Mouse (Mus musculus) T-helper 2 cell (primary cell): ENCODE results near the gene Atxn1.

ENCODE experiments used
- in situ Hi-C: fragments of 300-600 bp; cut with MboI, MseI; formaldehyde crosslinking; loops from one replicate; pipeline ENCODE4 v1.15.1; 2025; ENCODE audit warnings: high pct_unique_total_duplicates

The Atxn1 gene

DNA sequence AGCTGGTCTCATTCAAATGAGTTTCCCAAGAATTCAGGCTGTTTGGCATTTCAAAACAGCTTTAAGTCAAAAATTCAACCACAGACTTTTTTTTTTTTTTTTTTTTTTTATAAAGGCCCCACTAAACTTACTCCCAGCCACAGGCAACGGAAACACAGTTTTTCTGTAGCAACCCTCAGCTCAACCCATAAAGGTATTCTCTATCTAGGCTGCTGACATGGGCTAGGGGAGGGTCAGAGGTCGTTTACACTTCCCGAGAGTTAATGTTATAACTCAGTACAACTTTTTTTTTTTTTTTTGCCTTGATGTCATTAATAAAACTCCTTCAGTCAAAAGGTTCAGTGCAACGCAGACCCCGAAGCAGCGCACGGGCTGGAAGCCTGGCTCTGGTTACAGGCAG is 93.3 kb downstream of the Atxn1 start:
- in situ Hi-C loops: loop anchor here (10.0 kb wide), 1 partner anchor 53 kb away; no protein-coding TSS in a partner anchor

DNA sequence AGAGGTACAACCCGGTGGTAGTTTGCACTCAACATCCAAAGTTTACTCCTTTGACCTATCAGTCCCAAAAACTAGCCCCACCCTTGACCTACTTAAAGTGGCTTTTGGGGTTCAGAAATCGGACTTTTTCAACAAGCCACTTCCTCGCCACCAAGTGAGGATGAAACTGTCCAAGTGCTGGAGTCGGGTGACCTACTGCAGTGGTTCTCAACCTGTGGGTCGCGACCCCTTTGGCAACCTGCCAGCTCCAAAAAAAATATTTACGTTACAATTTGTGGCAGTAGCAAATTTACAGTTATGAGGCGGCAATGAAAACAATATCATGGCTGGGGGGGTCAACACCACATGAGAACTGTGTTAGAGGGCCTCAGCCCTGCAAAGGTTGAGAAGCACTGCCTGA is 95.9 kb downstream of the Atxn1 start:
- in situ Hi-C loops: no loop called here

- in situ Hi-C loops: no loop called here
Observed at GRCm38 (mm10) chr13:45867273-45867672, 97.5 kb downstream of the Atxn1 start.

GRCm38 (mm10) chr13:45866615-45867245 is 98.1 kb downstream of the Atxn1 start:
- in situ Hi-C loops: no loop called here

DNA sequence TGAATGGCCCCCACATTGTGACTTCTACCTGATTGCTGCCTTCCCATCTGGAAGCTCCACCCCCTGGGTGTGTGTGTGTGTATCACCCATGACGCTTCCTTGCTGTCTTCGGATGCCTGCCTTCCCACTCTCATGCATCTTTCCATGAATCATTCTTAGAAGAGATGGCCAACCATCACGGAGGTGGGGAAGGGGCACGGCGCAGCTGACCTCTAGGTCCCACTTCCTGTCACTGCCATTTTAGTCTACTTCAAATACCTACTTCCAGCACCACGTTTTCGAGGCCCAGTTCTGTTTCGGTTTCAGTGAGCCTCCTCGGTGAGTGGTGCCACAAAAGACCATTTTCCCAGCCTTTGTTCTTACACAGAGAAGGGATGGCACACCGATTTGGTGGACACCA is 99.2 kb downstream of the Atxn1 start:
- in situ Hi-C loops: no loop called here

- in situ Hi-C loops: no loop called here
Observed at GRCm38 (mm10) chr13:45863779-45864178, 101.0 kb downstream of the Atxn1 start.

DNA sequence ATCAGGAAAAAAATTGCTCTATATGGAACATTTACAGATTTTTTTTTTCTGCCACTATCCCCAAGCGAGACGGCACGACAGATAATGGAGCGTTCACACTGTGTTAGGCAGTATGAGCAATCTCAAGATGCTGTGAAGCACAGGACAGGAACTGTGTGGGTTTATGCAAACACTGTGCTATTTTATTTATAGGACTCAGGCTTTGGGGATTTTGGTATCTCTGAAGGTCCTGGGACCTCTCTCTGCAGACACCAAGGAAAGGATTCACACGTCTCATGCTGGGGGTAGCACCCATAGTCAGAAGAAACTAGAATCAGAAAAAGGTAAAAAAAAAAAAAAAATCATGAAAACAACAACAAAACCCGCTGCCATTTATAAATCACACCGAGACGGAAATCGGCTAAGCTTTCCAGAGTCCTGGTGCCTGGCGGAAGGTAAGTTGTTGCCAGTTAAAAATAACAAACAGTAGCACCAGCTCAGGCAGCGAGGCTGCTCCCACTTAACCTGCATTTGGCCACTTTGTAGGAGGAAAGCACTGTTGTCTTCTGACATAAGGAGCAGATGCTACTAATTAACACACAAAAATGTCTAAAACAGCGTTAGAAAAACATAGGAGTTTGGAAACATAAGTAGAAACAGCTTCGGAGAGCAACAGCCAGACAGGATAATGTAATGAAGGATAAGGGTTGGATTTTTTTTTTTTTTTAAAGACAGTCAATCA is 102.8 kb downstream of the Atxn1 start:
- in situ Hi-C loops: no loop called here

GRCm38 (mm10) chr13:45861098-45861580 is 103.7 kb downstream of the Atxn1 start:
- in situ Hi-C loops: no loop called here

GRCm38 (mm10) chr13:45859081-45859709 is 105.6 kb downstream of the Atxn1 start:
- in situ Hi-C loops: no loop called here

DNA sequence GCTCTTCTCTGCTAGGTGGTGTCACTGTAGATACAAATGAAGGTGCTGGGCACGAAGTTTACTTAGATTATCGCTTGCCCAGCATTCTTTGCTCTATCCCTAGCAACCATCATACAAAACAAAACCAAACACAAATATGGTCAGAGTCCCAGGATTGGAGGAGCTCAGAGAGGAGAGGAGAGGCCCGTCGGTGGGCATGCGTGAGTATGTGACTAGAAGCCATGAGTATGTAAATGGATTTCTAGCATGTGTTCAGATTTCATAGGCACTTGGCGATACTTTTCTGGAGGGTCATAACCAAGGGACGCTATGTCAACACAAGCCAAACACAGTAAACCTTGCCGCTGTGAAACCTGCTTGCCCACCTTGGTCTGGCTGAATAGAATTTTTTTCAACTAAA is 107.4 kb downstream of the Atxn1 start:
- in situ Hi-C loops: no loop called here

DNA sequence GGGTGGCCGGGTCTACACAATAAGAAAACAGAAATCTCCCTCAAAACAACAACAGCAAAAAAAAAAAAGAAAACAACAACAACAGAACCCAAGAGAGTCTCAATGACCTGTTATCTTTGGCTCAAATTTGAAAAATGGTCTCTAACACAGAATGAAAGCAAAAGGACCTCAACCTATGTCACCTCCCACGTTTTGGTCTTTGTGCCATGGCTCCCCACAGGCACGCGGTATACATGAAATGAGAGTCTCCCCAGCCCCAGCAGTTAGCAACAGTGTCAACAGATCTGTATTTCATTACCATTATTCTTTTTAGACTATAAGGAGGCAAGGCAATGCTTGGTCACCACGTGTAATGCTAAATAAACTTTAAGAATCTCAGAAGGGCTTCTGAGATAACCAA is 110.3 kb downstream of the Atxn1 start:
- in situ Hi-C loops: no loop called here

DNA sequence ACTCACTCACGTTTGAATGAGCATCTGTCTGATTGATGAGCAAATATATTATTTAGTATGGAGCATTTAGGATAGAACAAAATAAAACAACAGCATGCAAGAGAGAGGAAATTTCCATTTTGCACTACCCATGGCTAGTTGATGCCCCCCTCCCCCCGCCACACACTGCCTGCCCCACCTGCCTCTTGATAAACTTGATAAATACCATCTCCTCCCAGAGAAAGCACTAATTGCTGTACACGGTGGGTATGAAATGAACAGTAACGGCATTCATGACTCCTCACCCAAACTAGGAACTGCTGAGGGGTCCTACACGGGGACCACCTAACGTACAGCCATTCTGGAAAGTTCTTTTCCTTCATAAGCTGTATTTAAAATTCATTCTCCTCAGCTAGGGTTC is 111.1 kb downstream of the Atxn1 start:
- in situ Hi-C loops: no loop called here

GRCm38 (mm10) chr13:45852288-45852687 is 112.5 kb downstream of the Atxn1 start:
- in situ Hi-C loops: no loop called here

DNA sequence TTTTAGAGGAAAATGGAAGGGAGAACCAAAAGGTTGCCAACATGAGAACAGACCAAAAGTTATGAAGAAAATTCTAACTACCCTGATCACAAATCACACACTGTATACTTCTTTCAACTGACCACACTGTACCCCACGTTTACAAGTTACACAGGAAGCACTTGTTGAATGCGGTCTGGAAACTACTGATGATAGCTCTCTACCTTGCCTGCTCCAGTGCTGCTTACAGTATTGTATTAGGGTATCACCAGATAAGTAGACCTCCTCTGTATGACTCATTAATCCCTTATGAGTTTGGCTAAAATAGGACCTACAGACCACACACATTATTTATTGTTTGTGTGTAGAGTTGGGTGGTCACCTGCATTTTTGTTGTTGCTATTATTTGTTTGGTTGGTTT is 113.1 kb downstream of the Atxn1 start:
- in situ Hi-C loops: no loop called here

GRCm38 (mm10) chr13:45851156-45851555 is 113.7 kb downstream of the Atxn1 start:
- in situ Hi-C loops: no loop called here

- in situ Hi-C loops: no loop called here
Observed at GRCm38 (mm10) chr13:45850181-45850974, 114.4 kb downstream of the Atxn1 start.

DNA sequence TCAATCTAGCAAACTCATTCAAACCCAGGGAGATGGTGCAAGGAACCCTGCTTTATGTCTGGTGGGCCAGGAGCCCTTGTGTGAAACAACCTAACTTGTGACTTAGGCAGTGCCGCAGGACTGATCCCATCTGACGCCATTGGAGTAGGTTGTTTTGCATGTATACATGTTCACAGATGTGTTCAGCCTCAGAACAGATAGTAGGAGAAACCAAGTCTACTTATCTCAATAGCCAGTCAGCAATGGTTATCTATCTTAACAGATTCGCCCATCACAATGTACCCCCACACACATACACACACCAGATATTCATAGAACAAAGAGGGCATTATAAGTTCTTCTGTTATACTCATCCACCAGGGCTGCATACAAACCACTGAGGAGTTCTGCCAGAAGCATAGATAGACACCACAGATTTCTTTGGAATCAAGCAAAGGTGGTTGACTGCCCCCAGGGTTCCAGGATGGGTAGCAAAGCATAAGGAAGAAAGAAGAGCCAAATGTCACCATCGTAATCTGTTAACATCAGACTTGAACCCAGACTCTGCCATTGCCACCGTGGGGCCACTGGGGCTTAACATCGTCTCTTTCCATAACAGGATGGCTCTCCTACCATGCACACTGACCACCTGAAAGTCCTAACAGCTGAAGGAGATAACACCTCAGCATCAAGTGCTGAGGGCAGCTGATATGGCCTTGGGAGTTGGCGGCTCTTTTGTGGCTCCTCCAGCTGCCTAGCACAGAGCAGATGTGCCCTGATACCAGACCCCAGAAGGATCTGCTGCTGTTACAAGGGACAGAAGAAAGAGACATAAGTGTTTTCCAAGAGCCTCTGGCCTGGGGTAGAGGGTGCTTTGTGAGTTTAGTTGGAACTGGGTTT is 115.4 kb downstream of the Atxn1 start:
- in situ Hi-C loops: no loop called here

DNA sequence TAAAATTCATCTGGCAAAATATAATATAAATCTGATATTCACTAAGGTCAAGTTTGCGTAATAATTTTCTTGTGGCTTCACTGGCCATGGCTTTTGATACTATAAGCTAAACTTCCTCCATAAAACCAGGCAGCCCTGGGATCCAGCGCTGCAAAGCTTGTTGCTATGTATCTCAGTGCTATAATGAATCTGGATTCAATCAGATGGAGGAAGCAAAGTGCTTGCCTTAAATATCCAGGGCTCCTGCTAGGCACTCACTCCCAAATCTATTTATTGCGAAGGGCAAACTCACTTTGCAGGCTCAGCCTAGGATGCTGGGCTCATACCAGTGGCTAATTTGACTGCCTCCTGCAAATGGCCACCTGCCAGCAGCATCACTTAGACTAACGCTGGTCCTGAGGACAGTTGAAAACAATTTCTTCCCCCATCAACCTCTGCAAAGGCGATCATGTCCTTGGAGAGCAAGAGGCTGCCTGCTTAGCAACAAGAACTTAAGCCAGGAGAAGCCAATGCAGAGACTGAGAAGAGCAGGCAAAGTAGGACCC is 122.2 kb downstream of the Atxn1 start:
- in situ Hi-C loops: no loop called here

GRCm38 (mm10) chr13:45839901-45840300 is 124.9 kb downstream of the Atxn1 start:
- in situ Hi-C loops: loop anchor here (5.0 kb wide), 1 partner anchor 87 kb away; no protein-coding TSS in a partner anchor

GRCm38 (mm10) chr13:45837609-45838220 is 127.1 kb downstream of the Atxn1 start:
- in situ Hi-C loops: loop anchor here (5.0 kb wide), 1 partner anchor 90 kb away; no protein-coding TSS in a partner anchor
